Mouse (Mus musculus) neural tube, embryonic 13.5 days (tissue): ENCODE measurements at regions not wholly inside any gene's neighbourhood (a gene's known extent, or its start where the extent isn't known, plus 50 kb on each side); places are given as distances from the start of the nearest gene placed in this dataset.

Experiments
- ATAC-seq: fragments of 200-750 bp; cut with Nextera tagmentation; 2 replicates; pipeline ENCODE4 v1.8.0; 2017; ENCODE audit warnings: low read depth, mild to moderate bottlenecking, moderate TSS enrichment, moderate library complexity
- H3K27ac ChIP-seq: fragments of 300-500 bp; sonication (generic); replicated peaks from 2 replicates; pipeline ENCODE4 v1.5.1; 2015; ENCODE audit warnings: moderate library complexity, mild to moderate bottlenecking, inconsistent platforms
- H3K27me3 ChIP-seq: fragments of 300-500 bp; sonication (generic); 2 replicates; pipeline ENCODE4 v1.6.1; 2015; ENCODE audit warnings: mild to moderate bottlenecking, inconsistent platforms
- H3K36me3 ChIP-seq: fragments of 300-500 bp; sonication (generic); 2 replicates; pipeline ENCODE4 v1.6.1; 2015; ENCODE audit warnings: mild to moderate bottlenecking, inconsistent platforms
- H3K4me1 ChIP-seq: fragments of 300-500 bp; sonication (generic); replicated peaks from 2 replicates; pipeline ENCODE4 v1.6.1; 2015; ENCODE audit warnings: inconsistent platforms
- H3K4me2 ChIP-seq: fragments of 300-500 bp; sonication (generic); 2 replicates; pipeline ENCODE4 v1.6.1; 2015; ENCODE audit warnings: inconsistent platforms, mild to moderate bottlenecking, moderate library complexity
- H3K4me3 ChIP-seq: fragments of 300-500 bp; sonication (generic); 2 replicates; pipeline ENCODE4 v1.5.1; 2015; ENCODE audit warnings: mild to moderate bottlenecking, inconsistent platforms
- H3K9ac ChIP-seq: fragments of 300-500 bp; sonication (generic); 2 replicates; pipeline ENCODE4 v1.6.1; 2015; ENCODE audit warnings: moderate library complexity, mild to moderate bottlenecking, inconsistent platforms
- H3K9me3 ChIP-seq: fragments of 300-500 bp; sonication (generic); 2 replicates; pipeline ENCODE4 v1.6.1; 2016; ENCODE audit warnings: inconsistent platforms
- WGBS: fragments of 180-500 bp; shearing (Covaris S2); methylation state at CpG from one replicate; pipeline ENCODE4 v1.1.7; 2015; 5-methylcytosine and 5-hydroxymethylcytosine counted together

GRCm38 (mm10) chr12:99067962-99068361, 147.6 kb downstream of the Ttc8 start:
- no peak for ATAC-seq
- H3K4me1 ChIP-seq: peaks cover 11% of the 10 kb centered on the region

GRCm38 (mm10) chr12:99073766-99074165, 153.4 kb downstream of the Ttc8 start:
- 90% methylated on average over 5 of the region's 5 CpGs for WGBS
- Histone ChIP-seq H3K4me3 (no peak overlapping the region), H3K9ac (no peak overlapping the region)

More at GRCm38 (mm10) chr12:99067962-99068361, 147.6 kb downstream of the Ttc8 start:
- WGBS: 85% methylated on average over 3 of the region's 3 CpGs
- Histone ChIP-seq H3K36me3 (no peaks in the 10 kb centered on the region), H3K4me2 (no peak overlapping the region), H3K9me3 (no peaks in the 10 kb centered on the region), H3K27me3 (no peaks in the 10 kb centered on the region), H3K4me3 (no peak overlapping the region), H3K27ac (no peak overlapping the region), H3K9ac (no peak overlapping the region)

GRCm38 (mm10) chr12:99077366-99077765, 157.0 kb downstream of the Ttc8 start:
- Histone ChIP-seq H3K27me3 (no peaks in the 10 kb centered on the region), H3K9ac (no peak overlapping the region), H3K36me3 (no peaks in the 10 kb centered on the region), H3K27ac (no peak overlapping the region), H3K4me3 (no peak overlapping the region), H3K4me2 (no peak overlapping the region), H3K4me1 (peaks cover 4% of the 10 kb centered on the region), H3K9me3 (no peaks in the 10 kb centered on the region)
- ATAC-seq: no peak
- WGBS: 67% methylated on average over 3 of the region's 3 CpGs

More at GRCm38 (mm10) chr12:99073766-99074165, 153.4 kb downstream of the Ttc8 start:
- Histone ChIP-seq H3K27me3 (no peaks in the 10 kb centered on the region), H3K4me2 (no peak overlapping the region), H3K36me3 (no peaks in the 10 kb centered on the region), H3K4me1 (peaks cover 6% of the 10 kb centered on the region), H3K9me3 (no peaks in the 10 kb centered on the region), H3K27ac (no peak overlapping the region)
- no peak for ATAC-seq

GRCm38 (mm10) chr12:99079873-99080272, 159.5 kb downstream of the Ttc8 start:
- no peaks in the 10 kb centered on the region for H3K27me3 ChIP-seq
- peaks cover 12% of the 10 kb centered on the region for H3K4me1 ChIP-seq
- no peak overlapping the region for H3K4me2 ChIP-seq
- H3K36me3 ChIP-seq: no peaks in the 10 kb centered on the region
- H3K9ac ChIP-seq: no peak overlapping the region
- ATAC-seq: no peak
- H3K9me3 ChIP-seq: no peaks in the 10 kb centered on the region
- no peak overlapping the region for H3K27ac ChIP-seq
- H3K4me3 ChIP-seq: no peak overlapping the region
- 84% methylated on average over 1 of the region's 1 CpGs for WGBS

GRCm38 (mm10) chr12:99083616-99084015, 163.2 kb downstream of the Ttc8 start:
- Histone ChIP-seq H3K9ac (0 out of 2 replicates have a peak overlapping the region, but pooled peaks have one; percentile 14), H3K27ac (no peak overlapping the region)
- peak; percentile 52; the same call in 1 of the 2 replicates for ATAC-seq

GRCm38 (mm10) chr12:99084144-99084543, 163.8 kb downstream of the Ttc8 start:
- WGBS: 3% methylated on average over 18 of the region's 18 CpGs
- peak; percentile 91 for ATAC-seq
- H3K9me3 ChIP-seq: no peaks in the 10 kb centered on the region
- H3K36me3 ChIP-seq: no peaks in the 10 kb centered on the region
- H3K9ac ChIP-seq: 0 out of 2 replicates have a peak overlapping the region, but pooled peaks have one; percentile 14
- peak overlapping the region; percentile 27 for H3K4me2 ChIP-seq
- no peak overlapping the region for H3K27ac ChIP-seq
- H3K4me3 ChIP-seq: no peak overlapping the region
- peaks cover 29% of the 10 kb centered on the region for H3K4me1 ChIP-seq
- no peaks in the 10 kb centered on the region; the same call in 1 of the 2 replicates for H3K27me3 ChIP-seq

More at GRCm38 (mm10) chr12:99083616-99084015, 163.2 kb downstream of the Ttc8 start:
- Histone ChIP-seq H3K4me2 (peak overlapping the region; percentile 27), H3K4me1 (peaks cover 29% of the 10 kb centered on the region), H3K36me3 (no peaks in the 10 kb centered on the region), H3K4me3 (no peak overlapping the region), H3K9me3 (no peaks in the 10 kb centered on the region), H3K27me3 (no peaks in the 10 kb centered on the region)
- WGBS: 39% methylated on average over 11 of the region's 11 CpGs

GRCm38 (mm10) chr12:99087286-99087685, 166.9 kb downstream of the Ttc8 start:
- ATAC-seq: peak; percentile 60
- peak overlapping the region; percentile 55 for H3K27ac ChIP-seq
- 16% methylated on average over 8 of the region's 8 CpGs for WGBS

GRCm38 (mm10) chr12:99091770-99092169, 171.4 kb downstream of the Ttc8 start:
- Histone ChIP-seq H3K4me1 (peaks cover 20% of the 10 kb centered on the region), H3K27me3 (no peaks in the 10 kb centered on the region; the same call in 1 of the 2 replicates), H3K9ac (peak overlapping the region; percentile 8; the same call in 1 of the 2 replicates), H3K4me3 (no peak overlapping the region), H3K36me3 (no peaks in the 10 kb centered on the region), H3K4me2 (no peak overlapping the region), H3K27ac (no peak overlapping the region), H3K9me3 (no peaks in the 10 kb centered on the region)
- 67% methylated on average over 4 of the region's 4 CpGs for WGBS
- no peak for ATAC-seq

More at GRCm38 (mm10) chr12:99087286-99087685, 166.9 kb downstream of the Ttc8 start:
- Histone ChIP-seq H3K9ac (no peak overlapping the region), H3K36me3 (no peaks in the 10 kb centered on the region), H3K27me3 (no peaks in the 10 kb centered on the region; the same call in 1 of the 2 replicates), H3K9me3 (no peaks in the 10 kb centered on the region), H3K4me1 (peaks cover 35% of the 10 kb centered on the region), H3K4me2 (0 out of 2 replicates have a peak overlapping the region, but pooled peaks have one; percentile 18), H3K4me3 (no peak overlapping the region)

GRCm38 (mm10) chr12:99093151-99093550, 172.8 kb downstream of the Ttc8 start:
- no peak overlapping the region for H3K27ac ChIP-seq
- H3K4me3 ChIP-seq: no peak overlapping the region
- H3K9me3 ChIP-seq: no peaks in the 10 kb centered on the region
- H3K27me3 ChIP-seq: no peaks in the 10 kb centered on the region; the same call in 1 of the 2 replicates
- peaks cover 12% of the 10 kb centered on the region; the same call in 1 of the 2 replicates for H3K4me1 ChIP-seq
- 65% methylated on average over 3 of the region's 3 CpGs for WGBS
- ATAC-seq: no peak
- no peaks in the 10 kb centered on the region for H3K36me3 ChIP-seq
- H3K4me2 ChIP-seq: no peak overlapping the region
- no peak overlapping the region for H3K9ac ChIP-seq

GRCm38 (mm10) chr12:99093989-99094388, 173.6 kb downstream of the Ttc8 start:
- no peak for ATAC-seq
- Histone ChIP-seq H3K9ac (no peak overlapping the region), H3K9me3 (no peaks in the 10 kb centered on the region), H3K36me3 (no peaks in the 10 kb centered on the region), H3K27me3 (no peaks in the 10 kb centered on the region), H3K4me2 (no peak overlapping the region), H3K4me1 (peaks cover 12% of the 10 kb centered on the region; the same call in 1 of the 2 replicates), H3K27ac (no peak overlapping the region), H3K4me3 (no peak overlapping the region)
- WGBS: 80% methylated on average over 6 of the region's 6 CpGs

GRCm38 (mm10) chr12:99096930-99097617, 176.7 kb downstream of the Ttc8 start:
- Histone ChIP-seq H3K27me3 (no peaks in the 10 kb centered on the region), H3K27ac (no peak overlapping the region), H3K4me3 (no peak overlapping the region), H3K4me1 (peaks cover 7% of the 10 kb centered on the region; the same call in 1 of the 2 replicates), H3K36me3 (no peaks in the 10 kb centered on the region), H3K9ac (no peak overlapping the region), H3K9me3 (no peaks in the 10 kb centered on the region), H3K4me2 (no peak overlapping the region)
- 41% methylated on average over 14 of the region's 14 CpGs for WGBS
- ATAC-seq: peak; percentile 78

GRCm38 (mm10) chr12:99097618-99098066, 177.3 kb downstream of the Ttc8 start:
- H3K27me3 ChIP-seq: no peaks in the 10 kb centered on the region
- no peaks in the 10 kb centered on the region for H3K9me3 ChIP-seq
- H3K4me2 ChIP-seq: no peak overlapping the region
- H3K9ac ChIP-seq: no peak overlapping the region
- H3K4me1 ChIP-seq: peaks cover 6% of the 10 kb centered on the region; the same call in 1 of the 2 replicates
- WGBS: 82% methylated on average over 17 of the region's 17 CpGs
- peak; percentile 47; the same call in 1 of the 2 replicates for ATAC-seq
- H3K4me3 ChIP-seq: no peak overlapping the region
- H3K36me3 ChIP-seq: no peaks in the 10 kb centered on the region
- no peak overlapping the region for H3K27ac ChIP-seq
